Mouse (Mus musculus) brain, embryonic 14.5 days (tissue): ENCODE results near the gene Gm3594. TPM values are rescaled to one million over a fixed set of nuclear protein-coding genes. Genes with fewer than 3 reads are reported as not detected.
A peak's percentile ranks its signal among the peaks of the same experiment; 100 is the strongest.
"Not testable (repeated sequence)": the region's sequence is repeated elsewhere in the genome, so short reads cannot be mapped to it uniquely, and the experiment has no call there.

Experiments used
- DNase-seq: peaks from one replicate; pipeline ENCODE4 v3.0.0-alpha.2; 2011; ENCODE audit warnings: low read depth
- polyA plus RNA-seq: library from polyadenylated mRNA; depleted of rRNA; stranded (reverse); fragments of >200 nt; gene quantifications from 2 replicates; pipeline ENCODE4 v1.2.3, GENCODE M21; 2012; rRNA removed

Gene Gm3594
- polyA plus RNA-seq: not detected in 2 replicates

DNA sequence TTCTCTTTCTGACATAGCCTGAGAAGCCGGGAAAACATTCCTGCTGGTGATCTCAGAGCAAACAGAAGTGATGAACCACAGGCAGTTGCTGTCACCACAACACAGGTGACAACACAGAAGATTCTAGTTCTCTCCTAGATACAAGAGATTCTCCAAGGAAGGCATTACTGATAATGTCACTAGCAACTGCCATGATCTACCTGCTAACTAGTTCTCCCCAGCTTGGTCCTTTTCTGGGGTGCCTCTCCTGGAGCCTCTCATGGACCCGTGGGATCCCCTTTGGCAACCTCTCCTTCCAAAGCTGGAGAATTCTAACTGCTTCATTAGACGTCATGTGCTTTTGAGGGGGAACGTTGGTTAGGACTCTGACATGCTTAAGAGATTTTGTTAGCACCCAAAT is at the start of gene Gm3594:
Gm3594 (minus strand) TSS at position 101 of the 400 bp plus-strand sequence.
- not testable (repeated sequence) for DNase-seq

DNA sequence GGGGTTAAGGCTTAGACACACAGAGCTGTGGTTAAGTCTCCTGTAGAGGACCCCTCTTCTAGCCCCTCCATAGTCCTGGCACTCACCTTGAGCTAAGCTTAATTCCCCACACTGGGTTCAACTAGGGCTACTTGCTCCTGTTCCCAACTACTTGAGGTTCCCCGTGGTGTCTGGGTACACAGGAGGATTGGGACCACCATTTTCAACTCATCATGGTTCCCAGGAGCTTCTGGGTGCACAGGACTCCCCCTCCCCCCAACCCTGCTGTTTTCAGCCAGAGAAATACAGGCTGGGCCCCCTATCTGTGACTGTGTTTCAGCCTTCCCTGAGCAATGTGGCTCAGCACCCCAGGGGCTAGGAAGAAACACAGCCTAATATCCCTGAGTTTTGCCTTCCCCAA is 41.9 kb upstream of the Gm3594 start:
- DNase-seq: not testable (repeated sequence)

DNA sequence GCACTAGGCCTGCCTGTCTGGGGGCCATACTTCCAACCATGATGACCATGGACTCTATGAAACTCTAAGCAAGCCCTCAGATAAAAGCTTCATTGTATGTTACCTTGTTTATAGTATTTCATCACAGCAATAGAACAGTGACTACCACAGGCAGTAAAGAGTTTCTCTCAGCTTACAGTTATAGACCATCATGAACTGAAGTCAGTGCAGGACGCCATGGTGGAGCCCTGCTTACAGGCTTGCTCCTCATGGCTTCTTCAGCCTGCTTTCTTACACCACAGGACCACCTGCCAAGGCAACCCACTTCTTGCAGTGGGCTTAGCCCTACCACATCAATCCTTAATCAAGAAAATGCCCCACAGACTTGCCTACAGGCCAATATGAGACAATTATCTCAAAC is 41.1 kb upstream of the Gm3594 start:
- not testable (repeated sequence) for DNase-seq

DNA sequence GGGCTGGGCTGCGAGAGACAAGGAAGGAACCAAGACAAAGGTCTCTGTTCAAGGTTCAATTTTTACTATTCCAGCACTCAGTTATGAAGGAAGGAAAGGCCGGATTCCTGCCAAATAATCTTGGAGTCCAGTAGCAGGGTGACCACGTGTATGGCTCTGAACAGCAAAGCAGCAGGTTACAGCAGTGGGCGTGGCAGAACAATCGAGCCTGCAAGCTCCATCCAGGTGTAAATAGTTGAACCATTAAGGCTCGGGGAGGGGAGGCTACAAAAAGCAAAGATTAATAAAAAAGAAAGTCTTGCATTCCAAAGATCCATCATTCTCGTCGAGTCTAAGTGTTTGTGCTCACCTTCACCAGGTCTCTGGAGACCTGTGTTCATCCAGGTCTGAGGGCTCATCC is 37.7 kb upstream of the Gm3594 start:
- DNase-seq: not testable (repeated sequence)

DNA sequence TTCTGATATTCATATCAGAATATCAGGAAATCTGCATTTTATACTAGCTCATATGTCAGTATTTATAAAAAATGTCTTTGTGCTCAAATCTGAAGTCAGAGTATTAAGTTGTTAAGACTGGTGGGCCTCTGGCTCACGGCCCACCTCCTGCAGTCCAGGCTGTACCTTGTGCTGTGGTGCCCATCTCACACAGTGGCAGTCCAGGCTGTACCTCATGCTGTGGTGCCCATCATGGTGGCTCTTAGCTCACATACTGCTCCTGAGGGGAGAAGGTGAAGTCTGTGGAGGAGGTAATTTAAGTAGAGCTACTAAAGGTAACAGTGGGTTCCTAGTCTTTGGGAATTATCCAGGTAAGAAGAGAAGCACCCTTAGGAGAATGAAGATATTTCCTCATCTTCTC is 27.4 kb upstream of the Gm3594 start:
- not testable (repeated sequence) for DNase-seq

DNA sequence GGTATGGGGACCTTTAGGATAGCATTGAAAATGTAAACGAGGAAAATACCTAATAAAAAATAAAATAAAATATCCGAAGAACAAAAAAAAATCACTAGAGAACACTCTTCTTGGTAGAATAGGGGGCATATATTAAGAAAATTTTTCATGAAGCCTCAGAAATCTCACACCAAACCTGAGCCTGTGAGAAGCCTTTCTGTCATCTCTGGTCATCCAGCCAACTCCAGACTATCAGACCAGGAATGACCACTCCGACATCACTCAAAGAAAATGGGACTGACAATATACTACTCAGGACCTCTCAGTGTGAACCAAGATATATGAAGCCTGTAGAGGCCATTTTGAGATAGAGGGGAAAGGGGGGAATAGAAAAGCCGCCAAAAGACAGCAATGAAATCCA is 3.6 kb downstream of the Gm3594 start:
- not testable (repeated sequence) for DNase-seq

DNA sequence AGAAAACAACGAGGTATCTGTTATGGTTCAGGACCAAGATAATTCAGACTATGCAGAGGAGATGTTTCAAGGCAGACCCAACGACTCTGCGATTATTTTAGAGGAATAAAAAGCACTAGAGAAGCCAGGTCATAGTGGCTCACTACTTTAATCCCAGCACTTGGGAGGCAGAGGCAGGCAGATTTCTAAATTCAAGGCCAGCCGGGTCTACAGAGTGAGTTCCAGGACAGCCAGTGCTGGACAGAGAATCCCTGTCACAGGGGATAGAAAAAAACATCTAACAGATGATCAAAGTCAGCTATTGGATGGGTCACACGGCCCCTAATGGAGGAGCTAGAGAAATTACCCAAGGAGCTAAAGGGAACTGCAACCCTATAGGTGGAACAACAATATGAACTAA is 4.2 kb downstream of the Gm3594 start:
- not testable (repeated sequence) for DNase-seq

DNA sequence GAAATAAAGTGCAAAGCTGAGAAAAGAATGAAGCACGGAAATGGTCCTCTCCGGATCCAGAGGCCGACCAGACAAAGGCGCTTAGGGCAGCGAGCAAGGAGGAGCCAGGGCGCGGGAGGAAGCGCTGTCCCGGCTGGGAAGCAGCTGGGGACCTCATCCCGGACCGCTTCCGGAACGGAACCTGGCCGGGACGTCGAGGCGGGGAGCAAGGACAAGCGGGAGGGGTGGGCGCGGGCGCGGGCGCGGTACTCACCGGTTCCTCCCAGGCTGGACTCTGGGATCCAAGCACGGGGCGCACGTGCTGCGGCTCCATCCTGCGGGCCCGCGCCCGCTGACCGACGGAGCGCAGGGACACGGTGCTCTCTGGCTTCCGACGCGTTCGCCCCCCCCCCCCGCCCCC is 17.6 kb downstream of the Gm3594 start:
- DNase-seq: not testable (repeated sequence)

DNA sequence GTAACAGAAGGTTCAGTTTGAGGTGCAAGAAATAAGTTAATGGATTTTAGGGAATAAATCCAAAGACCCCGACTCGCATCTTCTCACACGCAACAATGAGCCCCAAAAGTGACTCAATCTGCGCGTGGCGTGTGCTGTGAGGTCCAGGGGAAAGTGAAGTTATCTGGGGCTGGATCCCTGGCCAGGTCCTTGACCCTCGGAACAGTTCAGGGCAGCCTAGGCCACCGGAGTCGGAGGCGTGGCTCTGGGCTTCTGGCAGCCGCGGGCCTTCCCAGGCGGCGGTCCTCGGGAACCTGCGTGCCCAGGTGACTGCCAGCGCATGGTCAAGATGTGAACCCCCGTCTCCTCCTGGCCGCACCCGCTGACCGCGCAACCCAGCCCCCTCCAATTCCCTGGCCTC is 18.1 kb downstream of the Gm3594 start:
- DNase-seq: peak; percentile 5

DNA sequence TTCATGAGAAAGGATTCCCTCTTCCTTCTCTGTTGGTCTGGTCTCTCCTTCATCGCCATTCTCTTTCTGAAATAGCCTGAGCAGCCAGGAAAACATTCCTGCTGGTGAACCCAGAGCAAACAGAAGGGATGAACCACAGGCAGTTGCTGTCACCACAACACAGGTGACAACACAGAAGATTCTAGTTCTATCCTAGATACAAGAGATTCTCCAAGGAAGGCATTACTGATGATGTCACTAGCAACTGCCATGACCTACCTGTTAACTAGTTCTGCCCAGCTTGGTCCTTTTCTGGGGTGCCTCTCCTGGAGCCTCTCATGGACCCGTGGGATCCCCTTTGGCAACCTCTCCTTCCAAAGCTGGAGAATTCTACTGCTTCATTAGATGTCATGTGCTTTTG is 32.0 kb downstream of the Gm3594 start, which contains the start of gene Gm3591:
Gm3591 (minus strand) TSS at position 101 of the 400 bp plus-strand sequence.
- DNase-seq: not testable (repeated sequence)

DNA sequence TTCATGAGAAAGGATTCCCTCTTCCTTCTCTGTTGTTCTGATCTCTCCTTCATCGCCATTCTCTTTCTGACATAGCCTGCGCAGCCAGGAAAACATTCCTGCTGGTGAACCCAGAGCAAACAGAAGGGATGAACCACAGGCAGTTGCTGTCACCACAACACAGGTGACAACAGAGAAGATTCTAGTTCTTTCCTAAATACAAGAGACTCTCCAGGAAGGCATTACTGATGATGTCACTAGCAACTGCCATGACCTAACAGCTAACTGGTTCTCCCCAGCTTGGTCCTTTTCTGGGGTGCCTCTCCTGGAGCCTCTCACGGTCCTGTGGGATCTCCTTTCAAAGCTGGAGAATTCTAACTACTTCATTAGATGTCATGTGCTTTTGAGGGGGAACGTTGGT is 54.2 kb downstream of the Gm3594 start, which contains the start of gene Gm16440:
Gm16440 (minus strand) TSS at position 101 of the 400 bp plus-strand sequence.
- DNase-seq: not testable (repeated sequence)

Other genes with a start within 250 kb of the Gm3594 start
- not detected in 2 replicates for gene Gm21560, start 225.3 kb downstream of the Gm3594 start, polyA plus RNA-seq
- 2.6 and 3.1 TPM in 2 replicates for gene Gm3411, start 157.4 kb downstream of the Gm3594 start, polyA plus RNA-seq
- gene Gm21103, start 139.8 kb downstream of the Gm3594 start, polyA plus RNA-seq: 0.36 TPM in 1 of 2 replicates, not detected in the other
- gene Gm3618, start 100.9 kb downstream of the Gm3594 start, polyA plus RNA-seq: not detected in 2 replicates
- gene Gm16440, start 54.3 kb downstream of the Gm3594 start, polyA plus RNA-seq: not detected in 2 replicates
- 5.3 and 6.8 TPM in 2 replicates for gene Gm3591, start 32.1 kb downstream of the Gm3594 start, polyA plus RNA-seq
- gene Gm8356, start 92.7 kb upstream of the Gm3594 start, polyA plus RNA-seq: not detected in 2 replicates
- gene Gm3629, start 146.0 kb upstream of the Gm3594 start, polyA plus RNA-seq: 0.71 and 1.2 TPM in 2 replicates
- gene Gm3460, start 177.8 kb upstream of the Gm3594 start, polyA plus RNA-seq: 0.73 and 0.85 TPM in 2 replicates
- gene Gm10251, start 239.6 kb upstream of the Gm3594 start, polyA plus RNA-seq: not detected in 2 replicates